Mouse (Mus musculus): ENCODE data around the gene Svbp.

Svbp gene

GRCm38 (mm10) chr4:119245556-119245955 is 50.5 kb downstream of the Svbp start:
- in situ Hi-C loops (cut with MboI, MseI) = no loop called here

- in situ Hi-C loops (cut with MboI, MseI) = no loop called here
These were observed 50.9 kb downstream of the Svbp start for GRCm38 (mm10) chr4:119245961-119246360.

GRCm38 (mm10) chr4:119246688-119247225 is 51.7 kb downstream of the Svbp start:
- in situ Hi-C loops (cut with MboI, MseI) = no loop called here

GRCm38 (mm10) chr4:119247462-119248235 is 52.5 kb downstream of the Svbp start:
- in situ Hi-C loops (cut with MboI, MseI) = no loop called here

GRCm38 (mm10) chr4:119248407-119248965 is 53.4 kb downstream of the Svbp start:
- in situ Hi-C loops (cut with MboI, MseI) = no loop called here
